Mouse (Mus musculus) intestine, postnatal 0 days (tissue): ENCODE data around the gene Srek1ip1. TPM values are rescaled to one million over a fixed set of nuclear protein-coding genes. Genes with fewer than 3 reads are reported as not detected.

Experiments
- ATAC-seq: fragments of 200-750 bp; cut with Nextera tagmentation; 2 replicates; pipeline ENCODE4 v1.8.0; 2017; ENCODE audit warnings: mild to moderate bottlenecking, moderate TSS enrichment, moderate library complexity
- H3K27ac ChIP-seq: fragments of 300-500 bp; sonication (generic); 2 replicates; pipeline ENCODE4 v1.5.1; 2014; ENCODE audit warnings: mild to moderate bottlenecking, low read depth, low read length, moderate library complexity
- H3K27me3 ChIP-seq: fragments of 300-500 bp; sonication (generic); replicated peaks from 2 replicates; pipeline ENCODE4 v1.6.1; 2014; ENCODE audit warnings: low read length, mixed read lengths; ENCODE audit not compliant: control insufficient read depth, insufficient read depth
- H3K36me3 ChIP-seq: fragments of 300-500 bp; sonication (generic); 2 replicates; pipeline ENCODE4 v1.6.1; 2014; ENCODE audit warnings: mild to moderate bottlenecking, moderate library complexity; ENCODE audit not compliant: control insufficient read depth, insufficient read depth
- H3K4me1 ChIP-seq: fragments of 300-500 bp; sonication (generic); replicated peaks from 2 replicates; pipeline ENCODE4 v1.6.1; 2014; ENCODE audit warnings: antibody characterized with exemption, low read length, mixed read lengths; ENCODE audit not compliant: control insufficient read depth, insufficient read depth
- H3K4me2 ChIP-seq: fragments of 300-500 bp; sonication (generic); replicated peaks from 2 replicates; pipeline ENCODE4 v1.6.1; 2014; ENCODE audit warnings: low read depth, mild to moderate bottlenecking, moderate library complexity
- H3K4me3 ChIP-seq: fragments of 300-500 bp; sonication (generic); 2 replicates; pipeline ENCODE4 v1.5.1; 2014; ENCODE audit warnings: low read depth, low read length
- H3K9ac ChIP-seq: fragments of 300-500 bp; sonication (generic); 2 replicates; pipeline ENCODE4 v1.6.1; 2014; ENCODE audit warnings: mild to moderate bottlenecking, low read depth, low read length
- H3K9me3 ChIP-seq: fragments of 300-500 bp; sonication (generic); 2 replicates; pipeline ENCODE4 v1.6.1; 2016; ENCODE audit warnings: mixed run types; ENCODE audit not compliant: control insufficient read depth
- CTCF ChIP-seq: sonication (generic); IDR thresholded peaks from 2 replicates; pipeline ENCODE4 v1.5.1; 2016; ENCODE audit warnings: low read depth, mild to moderate bottlenecking, control low read depth, antibody characterized with exemption, moderate library complexity
- WGBS: fragments of 180-500 bp; shearing (Covaris S2); extraction: QIAGEN DNeasy Blood & Tissue Kit; methylation state at CpG from one replicate; pipeline ENCODE4 v1.1.7; 2014; 5-methylcytosine and 5-hydroxymethylcytosine counted together
- polyA plus RNA-seq: library from polyadenylated mRNA; unstranded; fragments of >200 nt; fragmentation: Nextera tagmentation; extraction: Ambion mirVana; gene quantifications from 2 replicates; pipeline ENCODE4 v1.2.1, GENCODE M21; 2015

Gene Srek1ip1
- polyA plus RNA-seq = 23.3 and 27.7 TPM in 2 replicates

DNA sequence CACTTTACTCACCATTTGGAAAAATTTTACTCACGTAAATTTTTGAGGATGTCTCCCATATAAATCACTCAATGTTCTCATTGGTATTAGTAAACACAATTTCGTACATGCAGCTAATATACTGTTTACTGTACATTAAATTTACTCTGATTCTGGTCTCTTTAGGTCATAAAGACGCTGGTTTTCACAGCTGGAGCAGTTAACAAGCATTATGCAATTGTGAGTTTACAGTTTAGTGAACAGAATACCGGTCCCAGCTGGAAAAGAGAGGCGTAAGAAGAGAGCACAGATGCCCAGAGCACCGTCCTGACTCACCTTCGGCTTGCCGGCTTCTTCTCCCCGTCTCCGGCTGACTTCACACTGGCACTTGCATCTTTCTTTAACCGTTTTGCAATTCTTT, at the start of gene Srek1ip1:
Gene Srek1ip1, plus strand, starts transcription at position 301 of the 400 bp plus-strand sequence.
- Histone ChIP-seq H3K4me3 (no peak within 1 kb of the TSS), H3K27me3 (no peaks in the 10 kb centered on the region), H3K27ac (no peak within 1 kb of the TSS), H3K9ac (no peak within 1 kb of the TSS), H3K4me2 (no peak within 1 kb of the TSS), H3K9me3 (no peaks in the 10 kb centered on the region), H3K36me3 (peaks cover 15% of the 10 kb centered on the region), H3K4me1 (no peaks in the 10 kb centered on the region)
- no peak for ATAC-seq
- no peak for TF ChIP-seq CTCF
- WGBS = 89% methylated on average over 11 of the region's 11 CpGs

DNA sequence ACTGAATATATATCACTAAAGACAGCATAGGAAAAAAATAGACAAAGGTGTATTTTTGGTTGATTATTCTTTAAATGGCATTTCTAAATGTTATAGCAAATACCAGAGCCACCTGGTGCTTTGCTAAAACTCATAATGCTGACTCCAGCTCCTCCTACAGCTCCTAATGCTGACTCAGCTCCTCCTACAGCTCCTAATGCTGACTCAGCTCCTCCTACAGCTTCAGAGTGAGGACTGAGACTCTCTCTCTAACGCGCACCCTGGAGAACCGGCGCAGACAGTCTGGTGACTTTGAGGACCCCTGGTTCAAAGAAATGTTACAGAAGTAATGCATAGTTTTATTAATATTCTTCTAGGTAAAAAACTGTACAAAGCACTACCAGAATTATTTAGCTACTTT, 49.4 kb upstream of the Srek1ip1 start:
- no peak for ATAC-seq

DNA sequence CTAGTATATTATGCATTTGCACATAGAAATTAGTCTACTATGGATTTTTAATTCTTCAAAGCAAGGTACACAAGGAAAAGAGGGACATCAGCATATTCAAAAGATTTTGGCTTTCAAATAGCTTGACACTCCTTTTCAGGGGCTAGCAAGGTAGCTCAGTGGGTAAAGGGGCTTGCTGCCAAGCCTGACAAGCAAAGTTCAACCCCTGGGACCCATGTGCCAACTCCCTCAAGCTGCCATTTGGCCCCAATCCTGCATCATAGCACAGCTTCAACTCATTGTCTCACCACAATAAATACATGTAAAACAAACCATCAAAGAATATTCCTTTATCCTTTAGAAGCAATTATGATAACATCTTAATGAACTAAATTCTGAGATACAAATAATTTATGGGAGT, 45.3 kb upstream of the Srek1ip1 start:
- TF ChIP-seq CTCF = no peak
- no peaks in the 10 kb centered on the region for H3K9me3 ChIP-seq
- no peak overlapping the region for H3K9ac ChIP-seq
- H3K4me3 ChIP-seq = no peak overlapping the region
- H3K4me1 ChIP-seq = no peaks in the 10 kb centered on the region
- H3K27ac ChIP-seq = no peak overlapping the region
- ATAC-seq = no peak
- H3K27me3 ChIP-seq = no peaks in the 10 kb centered on the region
- no peaks in the 10 kb centered on the region for H3K36me3 ChIP-seq
- H3K4me2 ChIP-seq = no peak overlapping the region

More for the DNA sequence above, 49.4 kb upstream of the Srek1ip1 start:
- no peak for TF ChIP-seq CTCF
- H3K4me1 ChIP-seq = no peaks in the 10 kb centered on the region
- H3K4me2 ChIP-seq = no peak overlapping the region
- H3K36me3 ChIP-seq = no peaks in the 10 kb centered on the region
- no peak overlapping the region for H3K27ac ChIP-seq
- H3K27me3 ChIP-seq = no peaks in the 10 kb centered on the region
- H3K4me3 ChIP-seq = no peak overlapping the region
- no peak overlapping the region for H3K9ac ChIP-seq
- no peaks in the 10 kb centered on the region for H3K9me3 ChIP-seq
- 87% methylated on average over 4 of the region's 4 CpGs for WGBS

DNA sequence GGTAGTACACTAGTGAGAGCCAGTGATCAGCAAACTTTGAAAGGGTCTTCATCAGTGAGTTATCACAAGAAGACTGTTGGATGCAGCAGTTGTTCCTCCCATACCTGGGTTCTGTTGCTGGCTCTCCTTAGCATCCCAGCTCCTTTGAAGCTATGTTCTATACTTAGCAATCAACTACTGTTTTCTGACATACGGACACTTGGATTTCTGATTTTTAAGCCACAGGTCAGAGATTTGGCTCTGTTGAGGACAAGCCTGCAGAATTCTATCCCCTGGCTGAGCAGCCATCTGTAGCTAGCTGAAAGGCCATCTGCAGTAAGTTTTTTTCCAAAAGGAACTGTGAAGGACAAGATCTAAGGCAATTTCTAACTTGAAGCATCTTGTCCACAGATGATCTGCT, 32.9 kb upstream of the Srek1ip1 start:
- Histone ChIP-seq H3K27ac (no peak overlapping the region), H3K36me3 (no peaks in the 10 kb centered on the region), H3K27me3 (no peaks in the 10 kb centered on the region), H3K9ac (no peak overlapping the region), H3K4me3 (no peak overlapping the region), H3K4me2 (no peak overlapping the region), H3K4me1 (no peaks in the 10 kb centered on the region), H3K9me3 (no peaks in the 10 kb centered on the region)
- no peak for ATAC-seq
- 89% methylated on average over 1 of the region's 1 CpGs for WGBS
- TF ChIP-seq CTCF = no peak

DNA sequence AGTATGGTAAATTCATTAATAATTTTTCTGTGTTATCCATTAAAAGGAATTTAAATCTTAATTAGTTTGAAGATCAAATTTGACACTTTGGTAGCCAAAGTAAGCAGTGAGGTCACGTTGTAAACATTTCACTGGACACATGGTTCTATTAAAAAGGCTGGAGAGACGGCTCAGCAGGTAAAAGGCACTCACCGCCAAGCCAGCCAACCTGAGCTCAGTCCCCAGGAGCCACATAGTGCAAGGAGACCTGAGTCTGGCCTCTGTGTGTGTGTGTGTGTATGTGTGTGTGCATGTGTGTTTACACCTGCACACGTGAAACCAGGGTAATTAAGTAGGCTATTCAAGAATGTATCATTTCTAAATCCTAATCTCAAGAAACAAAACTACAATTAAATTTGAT, 29.9 kb upstream of the Srek1ip1 start:
- no peak for TF ChIP-seq CTCF
- H3K4me1 ChIP-seq = no peaks in the 10 kb centered on the region
- ATAC-seq = no peak
- H3K9me3 ChIP-seq = no peaks in the 10 kb centered on the region
- H3K9ac ChIP-seq = no peak overlapping the region
- no peaks in the 10 kb centered on the region for H3K27me3 ChIP-seq
- no peak overlapping the region for H3K4me3 ChIP-seq
- no peak overlapping the region for H3K4me2 ChIP-seq
- WGBS = 90% methylated on average over 4 of the region's 4 CpGs
- no peaks in the 10 kb centered on the region for H3K36me3 ChIP-seq
- no peak overlapping the region for H3K27ac ChIP-seq

DNA sequence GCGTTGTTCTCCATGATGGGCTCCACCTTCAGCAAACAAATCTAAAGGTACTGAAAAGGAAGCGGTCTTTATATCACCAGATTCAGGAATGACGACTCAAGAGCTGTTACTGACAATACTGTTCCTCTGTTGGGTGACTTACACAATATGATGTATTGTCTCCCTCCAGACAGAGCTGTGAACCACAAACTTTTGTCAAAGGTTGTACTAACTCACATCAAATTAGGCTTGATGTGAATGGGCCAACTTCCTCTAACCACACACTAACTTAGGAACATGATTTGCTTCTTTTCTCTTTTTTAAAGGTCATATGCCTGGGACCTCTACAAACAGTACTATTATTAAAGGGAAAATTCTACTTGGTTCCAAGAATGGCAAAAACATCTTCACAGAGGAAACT, 29.1 kb upstream of the Srek1ip1 start:
- 38% methylated on average over 3 of the region's 3 CpGs for WGBS
- Histone ChIP-seq H3K9me3 (no peaks in the 10 kb centered on the region), H3K9ac (no peak overlapping the region), H3K4me3 (no peak overlapping the region), H3K27me3 (no peaks in the 10 kb centered on the region), H3K36me3 (no peaks in the 10 kb centered on the region), H3K4me1 (no peaks in the 10 kb centered on the region), H3K27ac (no peak overlapping the region), H3K4me2 (no peak overlapping the region)
- no peak for TF ChIP-seq CTCF
- no peak for ATAC-seq

DNA sequence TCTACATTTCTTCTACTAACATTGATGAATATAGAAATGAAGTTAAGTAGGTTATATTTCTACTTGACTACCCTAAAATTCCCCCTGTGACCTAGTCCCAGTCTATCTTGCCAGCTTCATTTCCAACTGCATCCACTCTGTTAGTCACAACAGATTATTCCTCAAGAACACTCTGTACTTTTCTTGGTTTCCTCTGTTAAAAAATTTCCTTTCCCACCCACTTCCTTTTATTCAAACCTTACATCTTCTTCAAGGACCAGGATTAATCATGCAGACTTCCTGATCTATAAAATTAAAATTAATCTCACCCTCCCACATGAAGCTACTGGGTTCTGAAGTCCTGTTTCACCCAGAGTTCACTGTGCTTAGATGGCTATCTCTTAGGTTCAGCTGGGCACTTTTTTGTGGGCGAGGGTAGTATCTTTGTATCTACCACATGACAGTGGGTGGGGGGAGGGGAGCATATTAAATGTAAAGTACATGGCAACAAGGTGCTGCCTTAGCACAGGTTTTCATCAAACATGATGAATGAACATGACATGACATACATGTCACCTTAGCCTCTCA, 13.1 kb upstream of the Srek1ip1 start:
- Histone ChIP-seq H3K36me3 (peaks cover 8% of the 10 kb centered on the region), H3K9ac (no peak overlapping the region), H3K9me3 (0 out of 2 replicates have a peak, but pooled peaks cover 4% of the 10 kb centered on the region), H3K4me2 (no peak overlapping the region), H3K27ac (no peak overlapping the region), H3K4me3 (no peak overlapping the region), H3K4me1 (no peaks in the 10 kb centered on the region), H3K27me3 (no peaks in the 10 kb centered on the region)
- WGBS = 68% methylated on average over 1 of the region's 1 CpGs
- TF ChIP-seq CTCF = no peak
- no peak for ATAC-seq
